Mouse (Mus musculus) right cerebral cortex, postnatal 10 days (tissue): ENCODE results near the gene Mmp9.

Source experiments
- DNase-seq, 2 experiments: peaks; one replicate each; pipeline ENCODE4 v3.0.0; 2021; ENCODE audit warnings: low spot score in 2 of 2

The Mmp9 gene

DNA sequence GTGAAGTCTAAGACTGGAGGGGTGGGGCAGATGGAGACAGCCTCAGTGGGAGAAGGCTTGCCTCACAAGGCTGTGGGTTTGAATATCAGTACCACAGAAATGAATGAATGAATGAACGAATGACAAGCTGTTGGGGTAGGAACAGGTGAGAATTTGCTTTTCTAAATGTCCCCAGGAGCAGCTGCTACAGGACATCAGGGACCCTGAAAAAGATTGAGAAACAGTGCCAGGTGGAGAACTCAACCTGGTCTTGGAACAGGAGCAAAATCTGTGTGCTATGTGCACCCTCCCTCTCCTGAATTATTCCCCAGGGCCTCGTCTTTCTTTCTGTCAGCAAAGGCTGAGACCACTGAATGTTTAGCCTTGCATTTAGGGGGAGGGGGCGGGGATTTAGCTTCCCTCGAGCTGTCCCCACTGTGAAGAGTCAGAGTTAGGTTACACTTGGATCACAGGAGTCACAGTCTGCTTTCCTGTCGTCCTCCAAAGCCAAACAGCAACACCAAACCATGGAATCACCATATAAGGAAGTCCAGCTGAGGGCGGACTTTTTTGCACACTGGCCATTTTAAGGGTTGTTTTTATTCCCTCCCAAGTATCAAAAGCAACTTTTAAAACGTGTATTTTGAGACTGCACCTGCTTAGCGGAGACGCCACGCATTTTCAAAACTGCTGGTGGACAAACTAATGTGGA lies at the start of gene Mmp9:
Gene Mmp9 (plus strand): TSS at position 641 of the 691 bp plus-strand sequence.
- no peak for DNase-seq

DNA sequence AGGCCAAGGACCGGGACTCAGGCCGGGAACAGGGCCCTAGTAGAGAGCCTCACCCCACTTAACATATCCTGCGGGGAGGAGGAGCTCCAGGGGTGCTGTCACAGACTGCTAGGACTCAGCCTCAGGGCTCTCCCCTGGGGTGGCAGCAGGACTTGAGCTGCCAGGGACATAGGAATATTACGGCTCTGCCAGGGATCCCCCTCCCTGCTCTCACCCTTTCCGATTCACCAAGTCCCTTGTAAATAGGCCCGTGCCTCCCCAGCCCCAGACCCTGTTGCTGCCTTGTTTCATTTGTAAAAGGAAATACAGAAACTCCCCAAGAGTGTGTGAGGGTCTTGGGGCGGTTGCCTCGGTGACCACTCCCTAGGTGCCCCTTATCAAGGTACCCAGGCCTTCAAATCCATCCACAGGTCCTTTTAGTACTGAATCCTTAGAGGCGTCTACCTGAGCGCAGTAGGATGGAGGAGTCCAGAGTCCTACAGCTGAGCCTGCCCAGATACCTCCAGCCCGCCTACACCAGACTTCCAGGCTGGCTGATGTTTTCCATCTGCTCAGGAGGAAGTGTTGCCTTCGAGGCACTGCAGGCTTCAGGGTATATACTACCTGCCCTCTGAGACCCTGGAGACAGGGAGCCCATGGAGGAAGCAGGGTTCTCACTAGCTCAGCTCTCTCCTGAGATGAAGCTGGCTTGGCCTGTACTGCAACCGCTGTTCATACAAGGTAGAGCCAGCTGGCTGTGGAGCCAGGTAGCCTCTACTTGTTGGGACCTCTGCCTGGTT lies 49.3 kb upstream of the Mmp9 start:
- DNase-seq = no peak

DNA sequence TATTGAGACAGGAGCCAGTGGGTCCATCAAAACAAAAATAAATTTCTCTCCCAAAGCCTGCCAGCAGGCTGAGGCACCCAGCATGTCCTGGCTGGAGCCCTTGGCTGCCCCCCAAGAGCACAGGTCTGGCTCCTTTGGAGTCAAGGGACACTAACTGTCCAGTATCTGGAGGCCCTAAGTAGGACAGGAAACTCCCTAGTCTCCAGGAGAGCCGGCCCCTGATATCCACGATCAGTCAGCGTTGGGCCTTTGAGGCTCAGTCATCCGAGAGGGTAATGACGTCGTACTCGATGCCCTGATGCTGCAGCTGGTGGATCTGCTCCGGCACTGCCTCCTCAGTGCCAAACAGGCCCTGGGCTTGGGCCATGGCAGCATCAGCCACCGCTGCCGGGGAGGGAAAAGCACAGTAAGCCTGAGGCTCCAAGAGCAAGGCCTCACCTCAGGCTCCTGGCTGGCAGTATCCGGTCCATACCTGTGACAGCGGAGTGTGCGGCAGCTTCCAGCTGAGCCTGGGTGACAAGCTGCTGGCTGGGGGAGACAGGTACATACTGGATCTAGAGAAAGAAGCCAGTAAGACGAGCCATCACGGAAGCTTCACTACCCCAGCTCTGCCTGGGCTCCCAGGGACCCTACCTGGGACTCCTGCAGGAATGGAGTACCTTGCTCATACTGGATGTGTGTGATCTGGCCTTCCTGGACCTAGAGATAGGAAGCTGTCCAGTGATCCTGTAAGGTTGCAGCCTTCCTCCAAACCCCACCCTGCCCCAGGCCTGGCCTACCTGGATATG lies 48.5 kb upstream of the Mmp9 start:
- no peak for DNase-seq

GRCm38 (mm10) chr2:164892696-164893216 lies 47.8 kb upstream of the Mmp9 start:
- DNase-seq = no peak

- no peak for DNase-seq
Measured at GRCm38 (mm10) chr2:164894048-164894447, 46.5 kb upstream of the Mmp9 start.

DNA sequence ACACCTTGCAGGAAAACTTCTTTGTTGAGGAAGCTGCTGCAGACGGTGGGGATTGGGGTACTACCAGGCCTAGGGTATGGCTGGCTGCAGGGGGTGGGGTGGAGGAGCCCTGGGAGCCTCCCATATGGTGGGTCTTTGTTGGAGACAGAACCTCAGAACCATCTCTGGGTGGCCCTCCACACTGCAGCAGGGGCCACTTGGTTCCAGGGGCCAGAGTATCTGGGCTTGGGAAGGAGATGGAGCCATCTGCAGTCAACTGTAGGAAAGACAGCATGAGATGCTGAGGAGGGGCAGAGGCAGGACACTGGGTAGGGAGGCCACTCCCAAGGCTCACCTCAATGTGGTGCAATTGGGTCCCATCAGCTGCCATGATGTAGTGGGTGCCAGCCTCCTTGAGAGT lies 45.9 kb upstream of the Mmp9 start:
- no peak for DNase-seq

DNA sequence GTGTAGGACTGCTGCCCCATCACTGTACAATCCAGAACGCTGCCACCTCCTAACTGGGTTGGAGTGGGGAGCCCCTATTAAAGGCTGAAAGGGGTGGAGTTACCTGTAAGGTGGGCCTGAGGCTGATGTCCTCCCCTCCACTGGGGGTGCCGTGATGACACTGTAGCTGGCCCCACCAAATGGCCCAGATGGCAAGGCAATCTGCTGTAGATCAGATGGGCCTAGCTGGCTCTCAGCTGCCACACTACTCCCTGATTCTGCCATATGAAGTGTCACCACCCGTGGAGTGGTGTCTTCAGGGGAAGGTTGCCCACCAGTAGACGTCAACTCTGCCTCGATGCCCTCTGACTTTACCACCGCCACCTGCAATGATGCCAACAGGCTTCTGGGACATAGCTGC lies 44.7 kb upstream of the Mmp9 start:
- no peak for DNase-seq

DNA sequence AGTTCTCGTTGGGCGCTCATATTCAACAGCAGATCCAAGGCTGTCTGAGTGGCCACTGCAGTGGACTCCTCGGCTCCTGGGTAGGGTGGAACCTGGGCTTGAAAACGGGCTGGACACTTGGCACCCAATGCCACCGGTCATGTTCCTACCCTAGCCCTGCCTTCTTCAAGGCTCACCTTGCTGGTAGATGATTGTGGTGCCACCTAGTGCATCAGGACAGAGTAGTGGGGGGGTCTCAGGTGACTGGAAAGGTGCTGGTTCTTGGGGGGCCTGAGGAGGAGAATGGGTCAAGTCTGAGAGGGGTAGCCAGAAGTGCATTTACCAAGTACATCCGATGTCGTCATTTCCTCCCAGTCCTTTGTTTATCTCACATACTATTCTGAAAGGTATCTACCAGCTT lies 42.6 kb upstream of the Mmp9 start:
- DNase-seq = no peak

DNA sequence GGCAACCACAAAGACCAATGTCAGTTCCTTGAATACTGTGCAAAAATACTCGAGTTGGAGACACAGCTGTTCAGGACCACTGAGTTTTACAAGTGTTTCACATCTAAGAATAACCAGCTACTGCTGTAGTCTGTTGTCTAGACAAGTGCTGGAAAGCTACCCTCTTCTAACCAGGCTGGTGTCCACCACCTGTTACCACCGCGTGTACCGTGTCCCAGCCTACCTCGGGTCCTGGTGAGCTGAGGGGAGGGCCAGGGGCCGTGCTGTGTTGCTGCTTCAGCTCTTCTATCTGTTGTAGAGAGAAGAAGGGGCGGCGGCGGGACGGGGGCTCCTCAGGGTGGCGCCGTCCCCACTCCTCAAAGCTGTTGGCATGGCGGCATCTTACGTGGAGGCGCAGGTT lies 41.5 kb upstream of the Mmp9 start:
- no peak for DNase-seq

- no peak for DNase-seq
Measured at GRCm38 (mm10) chr2:164899723-164900459, 40.7 kb upstream of the Mmp9 start.

GRCm38 (mm10) chr2:164901380-164901779 lies 39.2 kb upstream of the Mmp9 start:
- DNase-seq = no peak

GRCm38 (mm10) chr2:164903496-164903895 lies 37.1 kb upstream of the Mmp9 start:
- DNase-seq = no peak

- no peak for DNase-seq
Measured at GRCm38 (mm10) chr2:164906071-164906470, 34.5 kb upstream of the Mmp9 start.

DNA sequence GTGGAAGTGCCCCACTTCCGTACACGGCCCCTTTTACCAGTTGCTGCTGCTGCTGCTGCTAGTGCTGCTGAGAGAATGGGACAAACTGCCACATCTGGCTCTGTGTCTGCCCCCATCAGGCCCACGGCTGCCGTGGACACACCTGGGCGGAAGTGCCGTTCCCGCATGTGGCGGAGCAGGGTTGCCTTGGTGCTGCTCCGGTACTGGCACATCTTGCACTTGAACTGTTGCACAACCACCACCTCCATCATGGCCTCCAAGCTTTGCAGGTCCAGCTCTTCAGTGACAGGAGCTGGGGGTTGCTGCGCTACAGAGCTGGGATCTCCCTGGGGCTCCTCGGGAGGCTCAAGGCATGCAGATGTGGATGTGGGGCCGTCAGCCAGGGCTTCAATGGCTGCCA lies 33.1 kb upstream of the Mmp9 start:
- DNase-seq = no peak

DNA sequence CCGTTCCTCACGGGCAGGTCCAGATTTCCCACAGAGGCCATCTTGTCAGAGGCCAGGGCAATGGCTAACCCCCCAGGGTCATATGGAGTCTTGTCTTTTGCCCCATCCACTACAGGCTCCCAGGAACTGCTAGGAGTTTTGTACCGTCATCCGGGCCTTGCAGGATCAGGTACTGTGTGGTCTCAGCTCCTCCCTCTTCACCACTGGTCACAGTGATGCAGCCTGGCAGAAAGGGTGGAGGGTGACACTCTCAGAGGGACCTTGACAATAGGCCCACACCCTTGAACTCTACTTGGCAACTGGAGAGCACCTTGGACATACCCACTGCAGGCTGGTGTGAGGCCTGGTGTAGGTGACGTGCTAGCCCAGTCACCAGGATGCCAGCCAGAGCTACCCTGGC lies 32.6 kb upstream of the Mmp9 start:
- no peak for DNase-seq

- DNase-seq = no peak
Measured at GRCm38 (mm10) chr2:164909100-164909499, 31.5 kb upstream of the Mmp9 start.

DNA sequence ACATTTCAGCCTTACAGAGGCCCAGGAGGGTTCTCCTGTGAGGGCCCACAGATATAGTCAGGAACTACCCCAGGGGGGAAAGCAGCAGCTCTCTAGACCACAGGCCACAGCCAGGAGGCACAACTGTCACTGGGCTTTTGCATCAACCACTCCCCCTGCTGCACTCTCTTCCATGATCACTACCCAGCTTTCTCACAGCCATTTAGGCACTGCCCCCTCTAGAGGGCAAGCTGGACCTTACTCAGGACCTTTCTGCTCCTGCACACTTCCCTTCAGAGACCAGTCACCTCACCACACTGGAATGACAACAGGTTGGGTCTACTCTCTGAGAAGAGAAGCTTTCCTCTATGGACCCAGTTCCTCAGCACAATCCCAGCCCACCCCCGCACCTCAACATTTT lies 31.0 kb upstream of the Mmp9 start:
- DNase-seq = no peak

- DNase-seq = no peak
Measured at GRCm38 (mm10) chr2:164910360-164911061, 30.1 kb upstream of the Mmp9 start.

GRCm38 (mm10) chr2:164911086-164912048 lies 29.2 kb upstream of the Mmp9 start, which contains the start of gene Zfp335:
Gene Zfp335 (minus strand): TSS chr2:164911757.
- peak; percentile 95 for DNase-seq

DNA sequence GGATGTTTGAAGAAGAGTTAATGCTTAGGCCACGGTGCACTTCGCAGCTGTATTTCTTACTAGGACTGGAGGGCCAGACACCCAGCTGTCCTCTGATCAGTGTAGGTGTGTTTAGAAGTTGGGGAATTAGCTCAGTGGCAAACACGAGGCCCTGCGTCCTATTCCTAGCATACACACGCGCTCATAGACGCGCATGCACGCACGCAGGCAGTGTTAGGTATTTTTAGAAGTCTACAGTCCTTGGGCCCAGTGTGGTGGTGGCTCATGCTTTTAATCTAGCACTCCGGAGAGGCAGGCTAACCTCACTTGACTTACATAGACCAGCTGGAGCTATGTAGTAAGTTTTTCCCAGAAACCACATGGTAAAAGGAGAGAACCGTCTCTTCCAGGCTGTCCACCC lies 28.4 kb upstream of the Mmp9 start:
- peak; percentile 69 to 88 for DNase-seq
